Mouse (Mus musculus) Patski (cell line): ENCODE data around the gene Gm10799. TPM values are rescaled to one million over a fixed set of nuclear protein-coding genes. Genes with fewer than 3 reads are reported as not detected.

Source experiments
- ATAC-seq: fragments of 100-300 bp; one replicate; pipeline ENCODE4 v1.8.0; 2021
- CTCF ChIA-PET: fragments of 350-600 bp; sonication (Branson Sonifier 250); formaldehyde crosslinking; loops from one replicate; lab custom pipeline; 2022; ENCODE audit warnings: inconsistent platforms; lab: Charles Lee
- POLR2A ChIA-PET: fragments of 350-600 bp; sonication (Branson Sonifier 250); formaldehyde crosslinking; loops from one replicate; lab custom pipeline; 2022; ENCODE audit warnings: antibody characterized with exemption, inconsistent platforms; lab: Charles Lee
- DNase-seq: peaks from one replicate; pipeline ENCODE4 v3.0.0-alpha.2; 2011; ENCODE audit warnings: low read depth, low spot score
- H3K27me3 ChIP-seq: fragments of 371-371 bp; one replicate; pipeline ENCODE4 v1.5.1; 2021
- CTCF ChIP-seq: fragments of 100-300 bp; IDR thresholded peaks from one replicate; pipeline ENCODE4 v1.5.1; 2021
- in situ Hi-C: fragments of 300-500 bp; cut with MboI; formaldehyde crosslinking; loops from 3 replicates; pipeline ENCODE4 v1.11.1; 2018; ENCODE audit warnings: low pct_unique_long_range_greater_than_20kb, mixed read lengths
- polyA plus RNA-seq: library from polyadenylated mRNA; unstranded; gene quantifications from one replicate; pipeline ENCODE4 v1.2.3, GENCODE M21; 2021

Gm10799 gene
- polyA plus RNA-seq, 1 experiment from 2014 or later = not detected

DNA sequence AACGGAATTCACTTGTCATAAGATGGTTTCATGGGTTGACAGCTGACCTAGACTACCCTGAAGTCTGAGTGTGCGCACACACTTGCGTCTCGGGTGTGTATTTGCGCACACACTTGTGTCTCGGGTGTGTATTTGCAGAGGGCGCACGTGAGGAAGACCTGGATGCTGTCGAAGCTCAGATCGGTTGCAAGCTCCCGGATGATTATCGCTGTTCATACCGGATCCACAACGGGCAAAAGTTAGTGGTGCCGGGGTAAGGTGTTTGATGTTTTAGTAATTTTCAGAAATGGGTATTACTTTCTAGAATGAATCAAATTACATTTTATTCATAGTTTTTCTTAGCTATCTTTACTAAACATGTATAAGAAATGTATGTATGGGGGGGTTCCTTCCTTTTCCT lies 25.6 kb downstream of the Gm10799 start:
- no peak for ATAC-seq
- POLR2A ChIA-PET = interaction anchor here (0.7 kb wide), 1 partner anchor 970 kb away, joined by 3 read pairs; no protein-coding TSS in a partner anchor

DNA sequence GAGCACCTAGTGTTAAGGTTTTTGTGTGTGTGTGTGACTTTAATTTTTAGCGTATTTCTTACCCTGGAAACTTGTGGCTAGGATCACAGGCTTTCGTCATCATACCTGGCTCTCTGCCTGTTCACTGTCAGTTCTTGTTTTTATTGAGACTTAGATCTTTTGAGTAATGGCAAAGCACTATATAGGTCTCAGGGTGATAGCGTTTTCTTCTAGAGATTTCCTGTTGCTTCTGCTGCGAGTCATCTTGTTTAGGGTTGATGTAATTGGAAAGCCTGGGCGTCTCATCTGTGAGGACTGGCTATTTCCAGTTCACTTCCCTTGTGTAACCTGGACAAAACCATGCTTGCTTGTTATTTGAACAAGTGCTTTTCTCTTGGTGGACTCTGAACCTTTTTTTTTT lies 26.7 kb downstream of the Gm10799 start:
- ATAC-seq = no peak
- ChIA-PET POLR2A (no interaction called here), CTCF (no interaction called here)
- in situ Hi-C loops = loop anchor here (10.0 kb wide), 1 partner anchor 543 kb away; no protein-coding TSS in a partner anchor
- no peaks in the 10 kb centered on the region for H3K27me3 ChIP-seq
- no peak for DNase-seq
- TF ChIP-seq CTCF = no peak

More for the DNA sequence above, 25.6 kb downstream of the Gm10799 start:
- no peaks in the 10 kb centered on the region for H3K27me3 ChIP-seq
- in situ Hi-C loops = loop anchor here (10.0 kb wide), 1 partner anchor 542 kb away; no protein-coding TSS in a partner anchor
- no peak for TF ChIP-seq CTCF
- CTCF ChIA-PET = interaction anchor here (1.6 kb wide), 1 partner anchor 12 kb away, joined by 4 read pairs; no protein-coding TSS in a partner anchor
- DNase-seq = no peak

DNA sequence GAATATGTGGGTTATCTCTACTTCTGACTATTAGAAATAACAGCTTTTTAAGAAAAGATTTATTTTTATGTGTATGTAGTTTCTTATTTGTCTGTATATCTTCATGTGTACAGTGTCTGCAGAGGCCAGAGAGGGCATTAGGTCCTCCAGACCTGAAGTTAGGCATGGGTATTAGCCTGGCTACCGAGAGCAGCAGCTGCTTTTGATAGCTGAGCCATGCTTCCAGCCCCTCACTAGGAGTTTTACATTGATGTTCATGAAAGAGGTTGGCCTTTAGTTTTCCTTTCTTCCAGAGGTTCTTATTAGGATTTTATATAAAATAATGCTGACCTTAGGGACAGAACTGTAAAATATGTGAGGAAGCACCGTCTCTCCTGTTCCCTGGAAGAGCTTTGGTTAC lies 30.1 kb downstream of the Gm10799 start:
- in situ Hi-C loops = loop anchor here (10.0 kb wide), 2 partner anchors 87 to 397 kb away; partner anchors contain the start of gene A930018P22Rik
- no peaks in the 10 kb centered on the region for H3K27me3 ChIP-seq
- CTCF ChIA-PET = no interaction called here
- POLR2A ChIA-PET = interaction anchor here (0.6 kb wide), 1 partner anchor 254 kb away, joined by 3 read pairs; no protein-coding TSS in a partner anchor
- TF ChIP-seq CTCF = no peak
- ATAC-seq (no peak), DNase-seq (no peak)

DNA sequence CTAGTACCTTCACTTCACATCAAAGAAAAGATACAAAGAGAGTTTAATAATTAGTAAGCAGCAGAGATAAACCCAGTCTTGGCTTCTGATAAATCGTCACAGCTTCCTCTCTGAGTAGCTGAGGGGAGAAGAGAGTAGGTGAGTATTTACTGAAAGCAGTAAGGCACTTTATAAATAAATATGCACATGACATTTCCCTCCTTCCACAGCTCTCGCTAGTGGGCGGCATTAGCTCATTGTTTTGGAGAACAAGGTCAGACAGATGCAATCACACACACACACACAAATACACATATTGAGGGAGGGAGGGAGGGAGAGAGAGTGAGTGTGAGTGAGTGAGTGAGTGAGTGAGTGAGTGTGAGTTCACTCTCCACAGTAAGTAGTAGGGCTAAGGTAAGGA lies 32.0 kb downstream of the Gm10799 start:
- no peak for TF ChIP-seq CTCF
- ATAC-seq = no peak
- DNase-seq = no peak
- CTCF ChIA-PET = interaction anchor here (1.0 kb wide), 2 partner anchors 20 to 100 kb away, joined by 3 read pairs; no protein-coding TSS in a partner anchor
- POLR2A ChIA-PET = no interaction called here
- H3K27me3 ChIP-seq = no peaks in the 10 kb centered on the region
- in situ Hi-C loops = loop anchor here (10.0 kb wide), 2 partner anchors 88 to 398 kb away; partner anchors contain the start of gene A930018P22Rik

DNA sequence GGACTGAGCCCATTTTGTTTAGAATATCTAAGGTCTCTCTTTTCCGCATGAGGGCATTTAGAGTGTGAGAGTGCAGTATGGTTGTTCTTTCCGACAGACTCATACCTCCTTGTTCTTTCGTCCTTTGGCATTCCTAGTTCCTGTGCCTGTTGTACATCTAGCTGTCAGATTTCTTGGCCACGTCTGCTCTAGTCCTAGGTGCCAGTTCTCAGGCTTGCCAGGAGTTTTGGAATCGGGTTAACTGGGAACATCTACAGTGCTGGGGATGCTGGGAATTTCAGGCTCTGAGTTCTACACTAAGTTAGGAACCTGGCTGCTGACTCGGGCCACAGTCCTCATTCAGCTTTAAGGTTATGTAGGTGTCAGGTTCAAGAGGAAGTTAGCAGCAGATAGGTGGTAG lies 32.8 kb downstream of the Gm10799 start:
- TF ChIP-seq CTCF = no peak
- DNase-seq = no peak

DNA sequence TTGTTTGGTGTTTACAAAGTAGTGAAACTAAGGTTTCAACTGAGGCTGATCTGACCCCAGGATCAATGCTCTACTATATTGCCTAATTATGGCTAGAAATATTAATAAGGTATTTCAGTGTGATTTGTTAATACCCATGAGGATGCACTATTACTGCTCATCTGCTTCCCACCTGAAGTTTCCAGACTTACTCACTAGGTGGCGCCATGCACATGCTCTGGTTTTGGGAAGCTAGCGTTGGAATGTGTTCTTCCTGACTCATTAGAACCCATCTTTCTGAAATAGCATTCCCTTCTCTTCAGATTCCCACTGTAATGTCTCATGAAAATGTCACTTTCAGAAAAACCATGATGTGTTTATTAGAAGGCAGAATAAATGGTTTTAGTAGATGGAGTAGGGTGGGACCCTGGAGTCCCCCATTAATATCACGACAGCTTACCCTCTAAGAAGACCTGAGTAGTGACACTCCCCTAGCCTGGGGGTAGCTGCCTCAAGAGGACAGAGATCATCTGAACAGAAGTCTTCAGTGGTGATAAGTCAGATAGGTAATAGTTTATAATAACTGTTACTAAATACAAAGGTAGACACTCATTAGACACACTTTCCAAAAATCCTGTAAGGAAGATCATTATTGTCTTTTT lies 33.4 kb downstream of the Gm10799 start:
- peak; percentile 91 for TF ChIP-seq CTCF
- DNase-seq = no peak
- ATAC-seq = peak; percentile 54
- in situ Hi-C loops = loop anchor here (10.0 kb wide), 2 partner anchors 90 to 400 kb away; partner anchors contain the start of gene A930018P22Rik
- ChIA-PET CTCF (interaction anchor here (0.8 to 1.2 kb wide), 6 partner anchors 9 to 87 kb away, joined by 3 to 5 read pairs (median 3); partner anchors contain the start of genes A930018P22Rik and Cd59a), POLR2A (no interaction called here)
- H3K27me3 ChIP-seq = no peaks in the 10 kb centered on the region

More for the DNA sequence above, 32.8 kb downstream of the Gm10799 start:
- ATAC-seq = no peak
- in situ Hi-C loops = loop anchor here (10.0 kb wide), 2 partner anchors 89 to 399 kb away; partner anchors contain the start of gene A930018P22Rik
- POLR2A ChIA-PET = no interaction called here
- CTCF ChIA-PET = interaction anchor here (0.8 to 1.2 kb wide), 6 partner anchors 10 to 101 kb away, joined by 3 to 4 read pairs (median 3); partner anchors contain the start of gene Cd59a
- no peaks in the 10 kb centered on the region for H3K27me3 ChIP-seq

DNA sequence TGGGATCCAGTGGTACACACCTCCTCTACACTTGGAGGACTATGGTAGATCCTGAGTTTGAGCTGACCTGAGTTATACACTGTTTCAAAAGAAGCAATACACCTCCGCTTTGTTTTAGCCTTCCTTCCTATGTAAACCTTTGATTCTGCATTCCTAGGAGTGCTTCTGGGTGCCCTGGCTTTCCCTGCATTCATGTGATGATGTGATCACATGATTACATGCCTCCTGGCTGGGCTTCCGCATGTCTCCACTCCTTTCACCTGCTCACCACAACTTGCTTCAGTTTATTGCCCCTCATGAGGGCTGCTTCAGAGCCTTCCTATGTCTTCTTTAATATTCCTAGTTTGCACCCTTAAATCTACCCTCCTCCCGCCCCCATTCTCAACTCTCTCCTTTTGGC lies 36.3 kb downstream of the Gm10799 start:
- ChIA-PET POLR2A (no interaction called here), CTCF (interaction anchor here (0.7 to 1.4 kb wide), 2 partner anchors 8 to 12 kb away, joined by 3 read pairs; no protein-coding TSS in a partner anchor)
- in situ Hi-C loops = loop anchor here (10.0 kb wide), 2 partner anchors 93 to 403 kb away; partner anchors contain the start of gene A930018P22Rik
- ATAC-seq = no peak
- DNase-seq = no peak
- peaks cover under 1% of the 10 kb centered on the region for H3K27me3 ChIP-seq
- TF ChIP-seq CTCF = no peak

DNA sequence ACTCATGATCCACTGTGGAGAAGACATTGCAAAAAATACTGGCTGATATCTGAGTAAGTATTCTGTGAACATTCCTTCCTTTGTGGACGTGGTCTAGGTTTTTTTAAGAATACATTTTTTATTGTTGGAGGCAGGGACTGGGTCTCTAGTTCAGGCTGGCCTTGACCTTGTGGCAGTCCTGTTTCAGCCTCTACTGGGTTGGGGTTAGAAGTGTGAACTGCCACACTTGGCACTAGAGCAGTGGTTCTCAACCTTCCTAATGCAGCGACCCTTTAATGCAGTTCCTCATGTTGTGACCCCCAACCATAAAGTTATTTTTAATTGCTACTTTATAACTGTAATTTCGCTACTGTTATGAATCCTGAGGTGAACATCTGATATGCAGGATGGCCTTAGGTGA lies 38.0 kb downstream of the Gm10799 start:
- TF ChIP-seq CTCF = no peak
- no peak for DNase-seq
- ChIA-PET POLR2A (interaction anchor here (0.7 kb wide), 1 partner anchor 737 kb away, joined by 4 read pairs; no protein-coding TSS in a partner anchor), CTCF (interaction anchor here (1.4 kb wide), 1 partner anchor 10 kb away, joined by 3 read pairs; no protein-coding TSS in a partner anchor)
- in situ Hi-C loops = loop anchor here (10.0 kb wide), 2 partner anchors 94 to 404 kb away; partner anchors contain the start of gene A930018P22Rik
- peaks cover 7% of the 10 kb centered on the region for H3K27me3 ChIP-seq
- no peak for ATAC-seq

DNA sequence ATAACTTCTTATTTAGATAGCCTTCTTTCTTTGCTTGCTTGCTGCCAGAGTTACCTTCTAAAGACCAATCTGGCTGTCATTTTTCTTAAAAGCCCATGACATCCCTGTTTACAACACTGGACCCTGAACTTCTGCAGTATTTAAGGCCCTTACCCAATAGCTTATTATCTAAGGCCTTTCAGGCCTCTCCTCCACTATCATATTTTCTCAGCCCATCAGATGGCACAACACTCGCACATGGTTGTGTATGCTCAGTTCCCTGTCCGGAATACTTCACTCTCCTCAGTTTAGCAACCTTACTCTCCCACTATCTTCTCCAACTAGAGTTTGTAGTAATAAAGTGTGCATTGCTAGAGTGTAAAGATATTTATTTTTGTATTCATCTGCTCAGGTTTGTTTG lies 39.3 kb downstream of the Gm10799 start:
- H3K27me3 ChIP-seq = peaks cover 7% of the 10 kb centered on the region
- CTCF ChIA-PET = no interaction called here
- in situ Hi-C loops = no loop called here
- DNase-seq (no peak), ATAC-seq (no peak)
- POLR2A ChIA-PET = interaction anchor here (0.5 kb wide), 1 partner anchor 587 kb away, joined by 3 read pairs; no protein-coding TSS in a partner anchor
- TF ChIP-seq CTCF = no peak

DNA sequence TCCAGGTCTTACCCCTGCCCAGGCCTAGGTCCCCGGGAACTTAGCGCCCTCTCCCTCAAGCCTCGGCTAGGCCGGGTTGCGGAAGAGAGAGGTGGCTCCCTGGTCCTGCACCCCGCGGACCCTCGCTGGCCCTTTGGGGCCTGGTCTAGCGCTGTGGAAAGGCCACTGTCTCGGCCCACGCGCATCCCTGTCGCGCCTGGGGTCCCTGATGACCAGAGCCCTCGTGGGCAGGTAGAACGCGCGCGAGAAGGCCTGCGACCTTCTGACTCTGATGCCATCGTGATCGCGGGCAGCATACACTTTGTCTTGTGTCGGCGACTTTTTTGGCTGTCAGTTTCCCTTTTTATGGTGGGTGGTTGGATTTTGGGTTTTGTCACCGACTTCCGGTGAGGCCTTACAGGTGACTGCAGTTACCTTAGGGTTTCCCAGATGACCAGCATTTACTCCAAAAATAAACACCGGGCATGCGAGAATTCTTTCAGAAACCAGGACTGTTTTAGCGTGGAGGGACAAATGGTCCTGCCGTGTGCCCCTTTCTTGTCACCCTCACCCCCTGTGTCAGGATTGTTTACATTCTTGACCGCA lies 40.1 kb downstream of the Gm10799 start, which contains the start of gene 4931422A03Rik:
Gene 4931422A03Rik, minus strand, starts transcription at position 223 of the 585 bp plus-strand sequence.
- ATAC-seq (peak; percentile 36), DNase-seq (no peak)
- POLR2A ChIA-PET = no interaction called here
- H3K27me3 ChIP-seq = peaks cover 7% of the 10 kb centered on the region
- CTCF ChIA-PET = no interaction called here
- no peak for TF ChIP-seq CTCF
- in situ Hi-C loops = no loop called here
